Mouse (Mus musculus): ENCODE measurements around the gene Hist1h4d.
"Not testable (repeated sequence)": the region's sequence is repeated elsewhere in the genome, so short reads cannot be mapped to it uniquely, and the experiment has no call there.

The Hist1h4d gene

GRCm38 (mm10) chr13:23573034-23573897, 8.1 kb upstream of the Hist1h4d start:
- peak in 1 of 2 experiments; percentile 52 for DNase-seq (ENCODE audit: inconsistent age in 2 of 2, low spot score in 1 of 2)

- DNase-seq (ENCODE audit: inconsistent age in 2 of 2, low spot score in 1 of 2) = peak; percentile 84 to 95
Observed at GRCm38 (mm10) chr13:23573898-23574524, 7.4 kb upstream of the Hist1h4d start, which contains the start of the genes Hist1h2bf and Hist1h2ad. Hist1h2bf (minus strand) TSS chr13:23574196. Hist1h2ad (plus strand) TSS chr13:23574381.

GRCm38 (mm10) chr13:23574546-23575170, 6.7 kb upstream of the Hist1h4d start:
- peak in 1 of 2 experiments; percentile 51 for DNase-seq (ENCODE audit: inconsistent age in 2 of 2, low spot score in 1 of 2)

DNA sequence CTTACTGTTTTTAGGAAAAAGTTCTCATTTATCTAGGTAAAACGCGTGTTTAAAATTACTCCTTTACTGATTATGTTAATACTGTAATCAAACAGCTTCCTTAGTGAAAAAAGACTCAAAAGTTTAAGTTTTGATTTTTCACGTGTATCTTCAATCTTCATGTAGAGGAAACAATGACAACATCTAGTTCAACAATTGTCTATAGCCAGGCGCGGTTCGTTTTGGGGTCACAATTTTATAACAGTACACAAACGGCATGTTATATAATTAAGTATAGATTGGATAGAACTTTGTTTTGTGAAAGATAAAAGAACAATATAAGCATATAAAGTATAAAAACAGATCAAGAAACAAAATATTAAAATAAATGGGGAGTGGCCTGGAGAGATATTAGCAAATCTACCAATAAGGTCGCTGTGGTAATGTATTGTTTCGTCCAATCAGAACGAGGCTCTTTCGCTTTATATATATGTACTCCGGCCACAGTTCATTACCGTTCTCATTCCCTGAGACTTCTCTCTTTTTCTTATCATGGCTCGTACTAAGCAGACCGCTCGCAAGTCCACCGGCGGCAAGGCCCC, 6.0 kb upstream of the Hist1h4d start, which contains the start of gene Hist1h3d:
Gene Hist1h3d (plus strand): TSS at position 493 of the 581 bp plus-strand sequence.
- DNase-seq (ENCODE audit: inconsistent age in 2 of 2, low spot score in 1 of 2) = peak in 1 of 2 experiments; percentile 86

DNA sequence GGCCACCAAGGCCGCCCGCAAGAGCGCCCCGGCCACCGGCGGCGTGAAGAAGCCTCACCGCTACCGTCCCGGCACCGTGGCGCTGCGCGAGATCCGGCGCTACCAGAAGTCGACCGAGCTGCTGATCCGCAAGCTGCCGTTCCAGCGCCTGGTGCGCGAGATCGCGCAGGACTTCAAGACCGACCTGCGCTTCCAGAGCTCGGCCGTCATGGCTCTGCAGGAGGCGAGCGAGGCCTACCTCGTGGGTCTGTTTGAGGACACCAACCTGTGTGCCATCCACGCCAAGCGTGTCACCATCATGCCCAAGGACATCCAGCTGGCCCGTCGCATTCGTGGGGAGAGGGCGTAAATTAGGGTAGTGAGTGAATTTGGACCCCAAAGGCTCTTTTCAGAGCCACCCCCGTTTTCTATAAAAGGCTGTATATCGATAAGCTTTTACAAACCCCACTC, 5.5 kb upstream of the Hist1h4d start:
- DNase-seq (ENCODE audit: inconsistent age in 2 of 2, low spot score in 1 of 2) = peak in 1 of 2 experiments; percentile 67

GRCm38 (mm10) chr13:23576351-23576881, 5.0 kb upstream of the Hist1h4d start:
- DNase-seq (ENCODE audit: inconsistent age in 2 of 2, low spot score in 1 of 2) = no peak

GRCm38 (mm10) chr13:23576906-23577639, 4.3 kb upstream of the Hist1h4d start:
- DNase-seq (ENCODE audit: inconsistent age in 2 of 2, low spot score in 1 of 2) = no peak

GRCm38 (mm10) chr13:23577835-23578234, 3.6 kb upstream of the Hist1h4d start:
- no peak for DNase-seq (ENCODE audit: inconsistent age in 2 of 2, low spot score in 1 of 2)

DNA sequence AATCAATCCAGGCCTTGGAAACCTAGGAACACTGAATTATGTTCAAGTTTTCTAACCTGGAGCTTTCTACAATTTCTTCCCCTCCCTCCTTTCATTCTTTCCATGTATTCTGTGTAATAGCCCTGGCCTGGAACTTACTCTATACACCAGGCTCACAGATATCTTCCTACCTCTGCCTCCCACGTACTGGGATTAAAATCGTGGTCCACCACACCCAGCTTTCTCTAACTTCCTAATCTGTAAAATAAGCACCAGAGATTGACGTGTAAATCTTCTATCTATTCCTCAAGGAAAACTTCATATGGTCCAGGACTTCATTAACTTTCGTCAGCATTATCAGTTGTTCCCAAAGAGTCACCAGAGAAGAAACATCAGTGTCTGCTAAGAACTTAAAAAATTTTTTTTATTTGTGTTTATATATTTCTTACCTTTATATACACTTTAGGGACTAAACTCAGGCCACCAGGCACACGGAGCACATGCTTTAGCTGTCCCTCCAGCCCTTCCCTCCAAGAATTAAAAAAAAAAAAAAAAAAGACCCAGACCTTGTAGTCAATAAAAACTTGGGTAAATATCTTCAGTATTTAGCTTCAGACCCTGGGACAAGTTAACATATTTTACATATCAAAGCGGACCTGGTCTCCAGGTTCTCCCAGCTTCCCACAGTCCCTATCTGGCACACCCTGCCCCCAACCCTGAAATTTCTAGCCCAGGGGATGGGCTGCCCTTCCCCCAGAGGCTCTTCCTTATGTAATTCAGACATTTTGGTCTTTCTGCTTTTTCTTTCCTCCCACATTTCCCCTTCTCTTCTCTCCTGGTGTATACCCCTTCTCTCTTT, 1.0 kb downstream of the Hist1h4d start:
- DNase-seq (ENCODE audit: inconsistent age in 2 of 2, low spot score in 1 of 2) = peak in 1 of 2 experiments; percentile 47

DNA sequence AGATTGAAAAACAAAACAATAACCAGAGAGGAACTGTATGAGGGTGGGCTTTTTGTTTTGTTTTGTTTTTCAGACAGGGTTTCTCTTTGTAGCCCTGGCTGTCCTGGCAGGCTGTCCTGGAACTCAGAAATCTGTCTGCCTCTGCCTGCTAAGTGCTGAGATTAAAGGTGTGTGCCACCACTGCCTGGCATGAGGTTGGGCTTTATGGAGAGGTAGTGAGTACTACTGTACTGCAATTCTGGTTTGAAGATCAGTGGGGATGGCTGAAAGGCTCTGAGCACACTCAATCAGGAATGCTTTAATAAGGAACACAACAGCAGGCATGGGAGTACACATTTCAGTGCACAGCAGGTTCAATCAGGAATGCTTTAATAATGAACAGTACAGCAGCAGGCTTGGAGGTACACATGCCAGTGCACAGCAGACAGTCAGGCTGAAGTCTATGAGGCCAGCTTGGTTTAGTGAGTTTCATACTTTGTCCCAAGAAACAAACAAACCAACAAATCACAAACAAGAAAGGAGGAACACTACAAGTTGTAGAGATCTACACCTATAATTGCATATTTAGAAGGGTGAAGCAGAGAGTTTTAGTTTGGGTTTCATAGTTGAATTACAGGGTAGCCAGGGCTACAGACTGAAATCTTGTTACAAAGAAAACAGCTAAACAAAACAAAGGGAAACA, 2.1 kb downstream of the Hist1h4d start:
- DNase-seq (ENCODE audit: inconsistent age in 2 of 2, low spot score in 1 of 2) = peak in 1 of 2 experiments; percentile 47

DNA sequence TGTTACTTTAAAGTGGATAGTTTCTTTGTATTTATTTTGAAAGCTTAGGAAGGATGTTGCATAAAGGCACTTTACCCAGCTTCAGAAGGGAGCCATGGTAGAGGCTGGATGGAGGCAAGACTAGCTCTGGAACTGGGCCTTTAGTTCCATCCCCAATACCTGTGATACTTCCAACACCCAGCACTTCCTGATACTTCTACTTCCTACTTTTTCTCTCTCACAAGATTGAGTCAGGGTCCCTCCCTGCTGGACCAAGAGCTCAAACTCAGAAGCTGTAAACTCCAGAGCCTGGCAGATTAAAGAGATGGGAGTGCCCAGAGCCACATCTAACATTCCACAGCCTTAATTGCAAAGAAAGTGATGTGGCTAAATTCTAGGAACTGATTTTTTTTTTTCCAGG, 2.9 kb downstream of the Hist1h4d start:
- DNase-seq (ENCODE audit: inconsistent age in 2 of 2, low spot score in 1 of 2) = peak in 1 of 2 experiments; percentile 71

DNA sequence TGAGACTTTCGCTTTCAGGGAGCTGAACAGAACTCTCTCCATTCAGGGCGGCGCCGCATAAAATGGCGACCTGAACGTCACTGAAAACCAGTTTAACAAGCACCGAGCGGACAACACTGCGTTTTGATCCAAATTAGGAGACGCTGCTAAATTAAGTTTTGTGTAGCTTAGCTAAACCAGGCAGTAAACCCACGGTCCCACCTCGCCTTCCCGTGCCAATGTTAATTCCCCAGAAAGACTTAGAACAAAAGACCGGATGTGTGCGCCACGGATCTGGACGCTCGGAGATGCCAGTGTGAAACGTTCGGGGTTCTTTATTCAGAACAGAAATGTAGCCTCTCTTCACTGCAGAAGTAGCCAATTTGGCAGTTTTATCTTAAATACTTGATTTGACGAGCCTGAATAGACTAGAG, 3.6 kb downstream of the Hist1h4d start:
- DNase-seq (ENCODE audit: inconsistent age in 2 of 2, low spot score in 1 of 2) = peak; percentile 72 to 93

- peak; percentile 80 to 96 for DNase-seq (ENCODE audit: inconsistent age in 2 of 2, low spot score in 1 of 2)
Observed at GRCm38 (mm10) chr13:23585442-23586098, 4.2 kb downstream of the Hist1h4d start.

DNA sequence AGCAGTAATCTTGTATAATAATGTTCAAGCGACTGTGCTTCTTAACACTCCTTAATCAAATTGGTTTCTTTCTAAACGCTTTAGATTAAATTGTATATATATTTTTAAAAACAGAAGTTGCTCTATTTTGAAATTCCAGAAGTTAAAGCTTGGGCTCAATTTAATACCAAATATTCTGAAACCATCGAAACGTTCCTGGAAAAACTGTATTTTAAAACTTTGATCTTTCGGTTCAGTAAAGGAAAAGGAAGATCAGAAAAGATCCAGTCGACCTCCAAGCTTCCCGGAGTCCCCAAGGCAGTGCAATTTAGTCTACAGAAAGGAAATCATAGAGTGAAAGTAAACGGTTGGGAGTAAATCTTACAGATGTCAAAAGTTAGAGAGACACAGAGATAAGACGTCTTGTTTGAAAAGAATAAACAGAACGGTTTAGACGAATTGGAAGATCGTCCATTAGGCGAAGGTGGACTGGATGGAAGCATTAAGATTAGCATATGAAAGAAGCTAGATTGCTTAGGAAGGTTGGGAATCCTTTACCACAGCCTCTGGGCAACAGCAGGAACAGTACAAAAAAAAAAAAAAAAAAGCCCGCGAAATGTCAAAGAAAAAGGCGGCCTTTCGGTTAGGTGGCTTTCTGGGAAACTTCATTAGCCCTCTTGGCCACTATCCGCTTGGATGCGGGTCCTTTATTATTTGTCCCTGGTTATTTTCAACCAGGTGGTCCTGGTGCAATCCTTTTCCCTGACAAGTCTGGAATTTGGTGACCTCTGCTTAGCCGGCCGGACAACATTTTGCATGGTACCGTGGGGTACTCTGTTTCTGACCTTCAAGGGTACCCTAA, 4.9 kb downstream of the Hist1h4d start:
- DNase-seq (ENCODE audit: inconsistent age in 2 of 2, low spot score in 1 of 2) = peak in 1 of 2 experiments; percentile 81

GRCm38 (mm10) chr13:23586940-23587225, 5.5 kb downstream of the Hist1h4d start:
- DNase-seq (ENCODE audit: inconsistent age in 2 of 2, low spot score in 1 of 2) = no peak

DNA sequence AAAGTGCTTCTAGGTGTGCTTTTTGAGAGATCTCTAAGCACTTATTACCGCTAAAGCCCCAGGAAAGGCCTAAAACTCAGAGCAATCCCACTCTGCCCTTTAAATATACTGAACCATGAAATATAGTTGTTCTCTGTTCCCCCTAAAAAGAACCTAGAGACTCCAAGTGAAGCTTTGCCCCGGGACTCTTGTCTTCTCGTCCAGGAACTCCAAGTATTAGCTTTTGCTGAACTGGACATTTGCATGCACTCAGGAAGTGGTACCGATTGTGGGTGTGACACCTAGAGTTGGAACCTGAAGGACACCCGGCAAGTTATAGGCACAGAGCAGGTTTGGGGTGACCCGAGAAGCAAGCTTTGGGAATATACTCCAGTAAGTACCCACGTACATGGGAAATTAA, 9.8 kb downstream of the Hist1h4d start:
- no peak for DNase-seq (ENCODE audit: inconsistent age in 2 of 2, low spot score in 1 of 2)

DNA sequence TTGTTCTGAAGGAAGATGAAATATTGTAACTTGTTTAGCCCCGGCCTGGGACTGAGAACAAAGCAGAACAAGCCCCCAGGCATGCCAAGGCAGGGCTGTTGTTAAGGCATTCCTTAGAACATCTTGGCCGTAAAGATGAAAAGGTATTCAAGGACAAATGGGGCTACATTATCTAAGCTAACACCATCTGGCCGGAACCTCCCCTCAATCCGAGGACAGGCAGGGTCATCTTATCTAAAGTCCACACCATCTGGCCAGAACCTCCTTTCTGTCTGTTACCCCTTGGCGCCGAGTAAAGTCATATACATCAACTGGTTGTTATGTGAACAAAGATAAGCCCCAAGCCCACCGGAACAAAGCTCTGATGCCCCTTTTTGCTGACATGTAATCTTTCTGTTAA, 10.5 kb downstream of the Hist1h4d start:
- DNase-seq (ENCODE audit: inconsistent age in 2 of 2, low spot score in 1 of 2) = not testable (repeated sequence)
